In genomic region chr19:46670691-46671090, GRCm38 (mm10) we compare ENCODE assay signal across 8 mouse cellular contexts. TPM values are rescaled to one million over a fixed set of nuclear protein-coding genes. Genes with fewer than 3 reads are reported as not detected.
A peak's percentile ranks its signal among the peaks of the same experiment; 100 is the strongest.
DNase-seq lines count a peak whose midpoint lies in the region; ATAC-seq and TF ChIP-seq lines count a peak whose summit lies in the region.

No protein-coding gene starts in this region.

- no peak for TF ChIP-seq POLR2A in kidney, adult 2 months (IDR thresholded peaks at IDR 0.05; ENCODE audit: low read depth, low read length)
- no peak for TF ChIP-seq POLR2A in olfactory bulb, adult 2 months (IDR thresholded peaks at IDR 0.05; ENCODE audit: insufficient read depth, low read depth, low read length)

- H3K27me3 ChIP-seq in kidney, adult 2 months (replicated peaks; ENCODE audit: control insufficient read depth, insufficient read depth, low read length), result no peaks in the 10 kb centered on the region
- H3K27me3 ChIP-seq in lung, embryonic 14.5 days (ENCODE audit: insufficient read depth, low read length), result 0 out of 2 replicates have a peak, but pooled peaks cover 3% of the 10 kb centered on the region

- H3K9ac ChIP-seq in ES-E14 (ENCODE audit: insufficient read depth, low read depth, low read length, poor library complexity, severe bottlenecking), result no peak overlapping the region
- H3K9ac ChIP-seq in lung, embryonic 14.5 days, result no peak overlapping the region

- no peaks in the 10 kb centered on the region for H3K9me3 ChIP-seq in ES-E14 (ENCODE audit: control insufficient read depth, insufficient read depth, low read depth, low read length)
- no peaks in the 10 kb centered on the region for H3K9me3 ChIP-seq in lung, embryonic 14.5 days (ENCODE audit: low read depth, low read length)

- ATAC-seq in granulocyte monocyte progenitor cell, adult 5-6 weeks (replicated peaks; ENCODE audit: poor library complexity, severe bottlenecking), result peak; percentile 76; the same call in 1 of the 2 replicates
- peak; percentile 83 for ATAC-seq in lung, embryonic 14.5 days (ENCODE audit: insufficient read depth)

- peak; percentile 94 for TF ChIP-seq CTCF in kidney, adult 2 months (conservative IDR thresholded peaks at IDR 0.05; ENCODE audit: insufficient read depth, insufficient read length, low read depth, low read length)
- TF ChIP-seq CTCF in lung, embryonic 14.5 days (IDR thresholded peaks at IDR 0.05; ENCODE audit: low read depth), result peak; percentile 89
- peak; percentile 83 for TF ChIP-seq CTCF in olfactory bulb, adult 2 months (IDR thresholded peaks at IDR 0.05; ENCODE audit: insufficient read depth, low read depth, low read length)

- in situ Hi-C loops in ES-E14 (cut with MboI; ENCODE audit: low sequenced_read_pairs in 2 of 2, unreplicated experiment in 2 of 2), result no loop called here

- H3K4me2 ChIP-seq in lung, embryonic 14.5 days, result no peak overlapping the region

- DNase-seq in 3134 (ENCODE audit: extremely low read depth, insufficient read length, low spot score), result peak; percentile 30
- peak; percentile 36 for DNase-seq in ES-E14 (ENCODE audit: low read depth, low spot score)
- peak; percentile 81 to 82 for DNase-seq in cerebellum, postnatal 14 days
- DNase-seq in kidney, adult 2 months, result peak; percentile 57
- DNase-seq in lung, embryonic 14.5 days, result peak; percentile 84
- peak; percentile 60 for DNase-seq in yolk sac, embryonic 10.5 days (ENCODE audit: low spot score)

- H3K27ac ChIP-seq in ES-E14 (ENCODE audit: insufficient read depth, low read depth, low read length, poor library complexity, severe bottlenecking), result no peak overlapping the region
- no peak overlapping the region for H3K27ac ChIP-seq in kidney, adult 2 months (ENCODE audit: insufficient read depth, low read depth, low read length)
- H3K27ac ChIP-seq in lung, embryonic 14.5 days (ENCODE audit: low read depth), result no peak overlapping the region
- no peak overlapping the region for H3K27ac ChIP-seq in olfactory bulb, adult 2 months (ENCODE audit: insufficient read depth, low read depth, low read length)

- H3K4me1 ChIP-seq in ES-E14 (ENCODE audit: control insufficient read depth in 2 of 2, insufficient read depth in 2 of 2, low read length in 2 of 2, poor library complexity in 1 of 2), result no peaks in the 10 kb centered on the region
- H3K4me1 ChIP-seq in kidney, adult 2 months (ENCODE audit: control insufficient read depth, insufficient read depth, low read length), result no peaks in the 10 kb centered on the region
- H3K4me1 ChIP-seq in lung, embryonic 14.5 days (ENCODE audit: insufficient read depth), result no peaks in the 10 kb centered on the region
- H3K4me1 ChIP-seq in olfactory bulb, adult 2 months (ENCODE audit: control insufficient read depth, insufficient read depth, low read length), result no peaks in the 10 kb centered on the region

- H3K36me3 ChIP-seq in ES-E14 (ENCODE audit: control insufficient read depth, insufficient read depth, low read length, poor library complexity, severe bottlenecking), result no peaks in the 10 kb centered on the region
- no peaks in the 10 kb centered on the region for H3K36me3 ChIP-seq in kidney, adult 2 months (ENCODE audit: control insufficient read depth, insufficient read depth, low read length)
- H3K36me3 ChIP-seq in lung, embryonic 14.5 days (ENCODE audit: insufficient read depth), result no peaks in the 10 kb centered on the region

- WGBS in kidney, adult 2 months, result 26% methylated on average over 13 of the region's 13 CpGs
- WGBS in lung, embryonic 14.5 days, result 25% methylated on average over 13 of the region's 13 CpGs
- 33% methylated on average over 13 of the region's 13 CpGs for WGBS in olfactory bulb, adult 2 months

- H3K4me3 ChIP-seq in ES-E14 (ENCODE audit: insufficient read depth in 1 of 2, low read depth in 1 of 2, low read length in 2 of 2, poor library complexity in 1 of 2, severe bottlenecking in 1 of 2), result no peak overlapping the region
- no peak overlapping the region for H3K4me3 ChIP-seq in kidney, adult 2 months (ENCODE audit: insufficient read depth, low read depth, low read length)
- no peak overlapping the region for H3K4me3 ChIP-seq in lung, embryonic 14.5 days (ENCODE audit: low read depth, low read length)
- H3K4me3 ChIP-seq in olfactory bulb, adult 2 months (ENCODE audit: insufficient read depth, low read depth, low read length), result no peak overlapping the region

TF ChIP-seq in ES-E14, 5 proteins besides CTCF, POLR2A, EP300 and RAD21:
- peak; percentile 92; the same call in 1 of the 2 replicates for TF ChIP-seq ZC3H11A (IDR thresholded peaks at IDR 0.05; ENCODE audit: borderline replicate concordance, low read depth, low read length)
- TF ChIP-seq ZNF384 (IDR thresholded peaks at IDR 0.05; ENCODE audit: low read depth, low read length), result no peak

RNA-seq across cellular contexts. Expression of gene Cyp17a1, which starts 2.3 kb away (rescaled TPM):
- not detected in 2 replicates for total RNA-seq in ES-E14 (2012; rRNA removed)
- not detected in 2 replicates for total RNA-seq in granulocyte monocyte progenitor cell, adult 5-6 weeks (2014; fragmentation: Nextera tagmentation)
- total RNA-seq in granulocyte monocyte progenitor cell, adult 5-6 weeks (2017), result not detected in 2 replicates
- polyA plus RNA-seq in kidney, adult 2 months (2012; rRNA removed), result 0.27 and 0.29 TPM in 2 replicates
- not detected in 2 replicates for polyA plus RNA-seq in lung, embryonic 14.5 days (2014; fragmentation: Nextera tagmentation; extraction: Ambion mirVana)
- not detected in 2 replicates for polyA plus RNA-seq in olfactory bulb, adult 2 months (2012; ENCODE audit: insufficient read depth, insufficient read length, low replicate concordance, missing spikeins)

RNA-seq across cellular contexts. Expression of gene Borcs7, which starts 19.0 kb away (rescaled TPM):
- 2.1 and 2.3 TPM in 2 replicates for total RNA-seq in ES-E14 (2012; rRNA removed)
- 9.6 and 12.5 TPM in 2 replicates for total RNA-seq in granulocyte monocyte progenitor cell, adult 5-6 weeks (2014; fragmentation: Nextera tagmentation)
- 5.4 TPM in 2 replicates for total RNA-seq in granulocyte monocyte progenitor cell, adult 5-6 weeks (2017)
- polyA plus RNA-seq in kidney, adult 2 months (2012; rRNA removed), result 4.8 and 6.0 TPM in 2 replicates
- polyA plus RNA-seq in lung, embryonic 14.5 days (2014; fragmentation: Nextera tagmentation; extraction: Ambion mirVana), result 15.5 and 17.3 TPM in 2 replicates
- polyA plus RNA-seq in olfactory bulb, adult 2 months (2012; ENCODE audit: insufficient read depth, insufficient read length, low replicate concordance, missing spikeins), result not detected in 2 replicates

RNA-seq across cellular contexts. Expression of gene As3mt, which starts 36.6 kb away (rescaled TPM):
- 10.2 and 11.0 TPM in 2 replicates for total RNA-seq in ES-E14 (2012; rRNA removed)
- total RNA-seq in granulocyte monocyte progenitor cell, adult 5-6 weeks (2014; fragmentation: Nextera tagmentation), result 47.6 and 53.1 TPM in 2 replicates
- total RNA-seq in granulocyte monocyte progenitor cell, adult 5-6 weeks (2017), result 71.0 and 82.9 TPM in 2 replicates
- polyA plus RNA-seq in kidney, adult 2 months (2012; rRNA removed), result 28.8 and 43.7 TPM in 2 replicates
- 28.5 and 29.2 TPM in 2 replicates for polyA plus RNA-seq in lung, embryonic 14.5 days (2014; fragmentation: Nextera tagmentation; extraction: Ambion mirVana)
- polyA plus RNA-seq in olfactory bulb, adult 2 months (2012; ENCODE audit: insufficient read depth, insufficient read length, low replicate concordance, missing spikeins), result not detected in 2 replicates

Comparison
In these comparisons a context has a peak if more than half of its experiments do, and no peak if none do; other contexts are left out.
1. DNase-seq: peak in every context shown above with its lines; median percentile 84 in lung, embryonic 14.5 days; 82 in cerebellum, postnatal 14 days; 60 in yolk sac, embryonic 10.5 days; 57 in kidney, adult 2 months; 36 in ES-E14; 30 in 3134.